Mouse (Mus musculus) myocyte (in vitro differentiated cells): ENCODE results near the gene Grtp1. TPM values are rescaled to one million over a fixed set of nuclear protein-coding genes. Genes with fewer than 3 reads are reported as not detected.

ENCODE experiments used
- H3K27me3 ChIP-seq: one replicate; pipeline ENCODE4 v1.6.1; 2011; ENCODE audit not compliant: control insufficient read depth, insufficient read depth, insufficient read length
- H3K36me3 ChIP-seq: one replicate; pipeline ENCODE4 v1.6.1; 2011; ENCODE audit not compliant: control insufficient read depth, insufficient read depth
- H3K4me2 ChIP-seq: one replicate; pipeline ENCODE4 v1.6.1; 2011; ENCODE audit warnings: low read depth, control low read depth
- H3K4me3 ChIP-seq: one replicate; pipeline ENCODE4 v1.5.1; 2011; ENCODE audit warnings: mild to moderate bottlenecking, control low read depth, moderate library complexity
- H3K79me2 ChIP-seq: one replicate; pipeline ENCODE4 v1.6.1; 2011; ENCODE audit not compliant: control insufficient read depth, insufficient read depth
- H3ac ChIP-seq: one replicate; pipeline ENCODE4 v1.6.1; 2011; ENCODE audit not compliant: control insufficient read depth, insufficient read length
- CEBPB ChIP-seq: IDR thresholded peaks from 2 replicates; pipeline ENCODE4 v1.6.1; 2011; ENCODE audit warnings: mild to moderate bottlenecking, moderate library complexity; ENCODE audit not compliant: poor library complexity, insufficient read depth, severe bottlenecking
- E2F4 ChIP-seq: IDR thresholded peaks from one replicate; pipeline ENCODE4 v1.6.1; 2011; ENCODE audit warnings: mild to moderate bottlenecking, control low read depth, moderate library complexity; ENCODE audit not compliant: insufficient read depth
- MAX ChIP-seq: IDR thresholded peaks from one replicate; pipeline ENCODE4 v1.6.1; 2011; ENCODE audit warnings: low read depth, mild to moderate bottlenecking, control low read depth
- MYOD1 ChIP-seq, 3 experiments: IDR thresholded peaks; one replicate each; pipeline ENCODE4 v1.6.1; 2011; ENCODE audit warnings: control low read depth in 2 of 3, low read depth in 2 of 3, mild to moderate bottlenecking in 2 of 3, moderate library complexity in 1 of 3; ENCODE audit not compliant: insufficient read length in 2 of 3, control insufficient read depth in 1 of 3
- MYOG ChIP-seq, 3 experiments: IDR thresholded peaks; one replicate each; pipeline ENCODE4 v1.6.1; 2011; ENCODE audit warnings: control low read depth in 2 of 3, low read depth in 2 of 3, mild to moderate bottlenecking in 2 of 3; ENCODE audit not compliant: insufficient read length in 2 of 3, control insufficient read depth in 1 of 3, insufficient read depth in 1 of 3
- POLR2A ChIP-seq: IDR thresholded peaks from one replicate; pipeline ENCODE4 v1.6.1; 2011; ENCODE audit warnings: low read depth, mild to moderate bottlenecking, control low read depth, moderate library complexity; ENCODE audit not compliant: insufficient read length
- POLR2AphosphoS2 ChIP-seq: IDR thresholded peaks from one replicate; pipeline ENCODE4 v1.6.1; 2011; ENCODE audit warnings: low read depth, control low read depth; ENCODE audit not compliant: insufficient read length
- REST ChIP-seq: IDR thresholded peaks from one replicate; pipeline ENCODE4 v1.6.1; 2011; ENCODE audit warnings: mild to moderate bottlenecking, control low read depth, moderate library complexity; ENCODE audit not compliant: insufficient read depth, insufficient read length
- SRF ChIP-seq: IDR thresholded peaks from one replicate; pipeline ENCODE4 v1.6.1; 2011; ENCODE audit warnings: low read depth; ENCODE audit not compliant: control insufficient read depth, insufficient read length
- TCF12 ChIP-seq: IDR thresholded peaks from one replicate; pipeline ENCODE4 v1.6.1; 2011; ENCODE audit warnings: mild to moderate bottlenecking, control low read depth; ENCODE audit not compliant: poor library complexity, insufficient read depth, severe bottlenecking
- TCF3 ChIP-seq: IDR thresholded peaks from one replicate; pipeline ENCODE4 v1.6.1; 2011; ENCODE audit warnings: low read depth, control low read depth; ENCODE audit not compliant: insufficient read length
- USF1 ChIP-seq: IDR thresholded peaks from one replicate; pipeline ENCODE4 v1.6.1; 2011; ENCODE audit warnings: low read depth, mild to moderate bottlenecking, control low read depth, moderate library complexity
- polyA plus RNA-seq: library from polyadenylated mRNA; unstranded; fragments of >200 nt; fragmentation: generic; extraction: Trizol; gene quantifications from one replicate; pipeline ENCODE4 v1.2.1, GENCODE M21; 2012; ENCODE audit warnings: missing spikeins

The Grtp1 gene
- polyA plus RNA-seq, 1 experiment, result 34.4 TPM

DNA sequence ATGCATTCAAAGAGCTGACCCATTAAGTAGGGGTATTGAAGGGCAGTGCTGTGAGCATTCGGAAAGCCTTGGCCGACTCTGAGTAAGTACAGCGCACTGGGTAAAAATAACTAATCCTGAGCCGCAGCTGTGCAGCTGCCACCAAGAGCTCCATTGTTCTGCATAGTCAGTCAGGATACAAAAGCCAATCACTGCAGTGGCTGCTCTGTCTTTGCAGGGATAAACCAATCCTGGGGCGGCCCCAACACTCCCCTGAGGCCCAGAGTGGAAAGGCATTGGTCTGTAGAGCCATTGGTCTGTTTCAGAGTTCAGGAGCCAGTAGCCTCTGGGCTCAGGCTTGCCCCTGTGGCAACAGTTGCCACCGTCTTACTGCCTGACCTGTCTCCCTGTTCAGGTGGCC, 25.9 kb upstream of the Grtp1 start:
- peak in 1 of 3 experiments; percentile 74 for TF ChIP-seq MYOD1 (IDR thresholded peaks at IDR 0.05; ENCODE audit: control insufficient read depth in 1 of 3, insufficient read length in 2 of 3, low read depth in 2 of 3)
- TF ChIP-seq POLR2A, result peak; percentile 44
- TF ChIP-seq MYOG (IDR thresholded peaks at IDR 0.05; ENCODE audit: control insufficient read depth in 1 of 3, insufficient read depth in 1 of 3, insufficient read length in 2 of 3, low read depth in 2 of 3), result peak in 2 of 3 experiments; percentile 50 to 58
- TF ChIP-seq SRF, result no peak
- Histone ChIP-seq H3K27me3 (peaks cover 43% of the 10 kb centered on the region), H3K4me3 (no peak overlapping the region), H3ac (no peak overlapping the region), H3K79me2 (no peaks in the 10 kb centered on the region), H3K4me2 (peak overlapping the region; percentile 56), H3K36me3 (no peaks in the 10 kb centered on the region)

DNA sequence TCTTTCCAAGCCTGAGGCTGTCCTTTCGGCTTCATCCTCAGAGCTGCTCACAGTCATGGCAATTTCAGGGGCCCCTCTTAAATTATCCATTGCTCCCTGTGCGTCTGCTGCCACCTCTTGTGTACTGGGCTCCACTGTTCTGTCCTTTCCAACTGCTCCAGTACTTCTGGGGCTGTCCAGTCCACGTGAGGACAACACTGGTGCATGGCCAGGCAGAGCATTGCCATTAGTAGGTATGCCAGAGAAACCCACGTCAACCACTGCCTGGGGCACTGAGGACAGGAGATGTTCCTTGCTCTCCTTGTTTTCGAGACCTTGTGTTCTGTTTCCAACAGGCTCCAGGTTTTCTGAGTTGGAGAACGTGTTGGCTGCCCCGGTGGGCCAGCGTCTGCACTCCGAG, 24.0 kb upstream of the Grtp1 start:
- Histone ChIP-seq H3K79me2 (no peaks in the 10 kb centered on the region), H3K27me3 (peaks cover 31% of the 10 kb centered on the region), H3ac (no peak overlapping the region), H3K4me2 (no peak overlapping the region), H3K4me3 (no peak overlapping the region), H3K36me3 (no peaks in the 10 kb centered on the region)
- TF ChIP-seq POLR2AphosphoS2, result no peak
- TF ChIP-seq MYOG (IDR thresholded peaks at IDR 0.05; ENCODE audit: control insufficient read depth in 1 of 3, insufficient read depth in 1 of 3, insufficient read length in 2 of 3, low read depth in 2 of 3), result no peak
- no peak for TF ChIP-seq CEBPB
- no peak for TF ChIP-seq USF1
- no peak for TF ChIP-seq MYOD1 (IDR thresholded peaks at IDR 0.05; ENCODE audit: control insufficient read depth in 1 of 3, insufficient read length in 2 of 3, low read depth in 2 of 3)
- no peak for TF ChIP-seq TCF12
- TF ChIP-seq TCF3, result no peak
- TF ChIP-seq SRF, result no peak
- no peak for TF ChIP-seq MAX
- TF ChIP-seq E2F4, result no peak

DNA sequence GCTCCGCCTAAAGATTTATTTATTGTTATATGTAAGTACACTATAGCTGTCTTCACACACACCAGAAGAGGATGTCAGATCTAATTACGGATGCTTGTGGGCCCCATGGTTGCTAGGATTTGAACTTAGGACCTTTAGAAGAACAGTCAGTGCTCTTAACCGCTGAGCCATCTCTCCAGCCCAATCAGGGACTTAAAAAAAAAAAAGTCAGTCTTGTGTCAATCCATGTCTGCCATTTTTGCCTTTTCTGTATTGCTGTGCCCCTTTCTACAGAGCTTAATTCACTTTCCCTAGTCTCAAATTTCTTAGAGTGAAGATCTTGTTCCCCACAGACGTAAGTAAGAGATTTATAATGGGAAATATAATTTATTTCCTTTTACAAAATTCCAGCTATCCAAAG, 18.0 kb upstream of the Grtp1 start:
- H3K36me3 ChIP-seq, result no peaks in the 10 kb centered on the region
- H3K27me3 ChIP-seq, result peaks cover 16% of the 10 kb centered on the region
- no peak for TF ChIP-seq POLR2A
- no peak for TF ChIP-seq TCF12
- no peak for TF ChIP-seq TCF3
- no peak for TF ChIP-seq E2F4
- no peak for TF ChIP-seq REST
- TF ChIP-seq SRF, result no peak
- TF ChIP-seq USF1, result no peak
- no peak for TF ChIP-seq CEBPB
- no peak for TF ChIP-seq MYOD1 (IDR thresholded peaks at IDR 0.05; ENCODE audit: control insufficient read depth in 1 of 3, insufficient read length in 2 of 3, low read depth in 2 of 3)
- no peak for TF ChIP-seq MYOG (IDR thresholded peaks at IDR 0.05; ENCODE audit: control insufficient read depth in 1 of 3, insufficient read depth in 1 of 3, insufficient read length in 2 of 3, low read depth in 2 of 3)
- no peak overlapping the region for H3K4me3 ChIP-seq
- H3ac ChIP-seq, result no peak overlapping the region
- no peaks in the 10 kb centered on the region for H3K79me2 ChIP-seq
- no peak overlapping the region for H3K4me2 ChIP-seq

DNA sequence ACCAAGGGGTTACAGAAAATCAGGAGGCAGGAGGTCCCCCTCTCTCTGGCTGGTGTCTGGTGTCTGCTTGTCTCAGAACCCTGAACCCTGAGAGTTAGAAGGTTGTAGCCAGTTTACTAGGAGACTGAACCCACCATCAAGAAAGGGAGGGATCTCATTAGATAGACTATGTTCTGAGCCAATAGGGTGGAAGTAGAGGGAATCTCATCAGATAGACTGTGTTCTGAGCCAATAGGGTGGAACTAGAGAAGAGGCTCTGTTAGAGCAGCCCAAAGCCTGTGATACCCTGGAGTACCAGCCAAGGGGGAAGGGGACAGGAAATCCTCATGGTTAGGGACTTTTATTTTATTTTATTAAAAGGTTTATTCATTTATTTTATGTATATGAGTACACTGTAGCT, 17.6 kb upstream of the Grtp1 start:
- Histone ChIP-seq H3K4me3 (no peak overlapping the region), H3ac (no peak overlapping the region), H3K4me2 (no peak overlapping the region), H3K27me3 (peaks cover 13% of the 10 kb centered on the region), H3K36me3 (no peaks in the 10 kb centered on the region), H3K79me2 (no peaks in the 10 kb centered on the region)
- no peak for TF ChIP-seq TCF12
- TF ChIP-seq TCF3, result no peak
- TF ChIP-seq CEBPB, result no peak
- TF ChIP-seq USF1, result no peak
- no peak for TF ChIP-seq E2F4

DNA sequence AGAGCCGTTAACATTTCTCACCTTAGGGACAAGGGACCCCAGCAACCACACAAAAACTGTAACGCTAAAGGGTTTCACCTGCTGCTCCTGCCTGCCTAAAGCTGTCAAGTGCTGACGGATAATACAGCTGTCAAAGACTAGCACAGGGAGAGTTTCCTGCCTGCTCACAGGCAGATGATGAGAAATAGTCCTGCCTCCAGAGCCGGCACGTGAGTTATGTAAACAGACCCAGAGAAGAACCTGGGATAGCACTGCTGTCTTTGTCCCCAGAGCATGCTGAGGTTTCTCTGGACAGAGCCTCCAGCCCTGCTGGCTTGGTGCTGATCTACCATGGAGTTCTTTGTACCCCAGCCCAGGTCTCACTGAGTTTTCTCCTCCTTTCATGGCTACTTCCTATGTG, 16.7 kb upstream of the Grtp1 start:
- no peak for TF ChIP-seq POLR2A
- TF ChIP-seq CEBPB, result no peak
- TF ChIP-seq REST, result no peak
- TF ChIP-seq USF1, result no peak
- TF ChIP-seq TCF12, result no peak
- TF ChIP-seq POLR2AphosphoS2, result no peak
- TF ChIP-seq MAX, result no peak
- no peak for TF ChIP-seq SRF
- no peak for TF ChIP-seq MYOD1 (IDR thresholded peaks at IDR 0.05; ENCODE audit: control insufficient read depth in 1 of 3, insufficient read length in 2 of 3, low read depth in 2 of 3)
- no peak for TF ChIP-seq MYOG (IDR thresholded peaks at IDR 0.05; ENCODE audit: control insufficient read depth in 1 of 3, insufficient read depth in 1 of 3, insufficient read length in 2 of 3, low read depth in 2 of 3)
- TF ChIP-seq TCF3, result no peak
- no peak for TF ChIP-seq E2F4
- H3K79me2 ChIP-seq, result no peaks in the 10 kb centered on the region
- H3K36me3 ChIP-seq, result no peaks in the 10 kb centered on the region
- H3K27me3 ChIP-seq, result peaks cover 5% of the 10 kb centered on the region
- no peak overlapping the region for H3K4me2 ChIP-seq
- H3K4me3 ChIP-seq, result no peak overlapping the region
- no peak overlapping the region for H3ac ChIP-seq
